Mouse (Mus musculus) liver, postnatal 0 days (tissue): ENCODE results near the gene Hpn.

Source experiments
- CTCF ChIP-seq: sonication (generic); IDR thresholded peaks from 2 replicates; pipeline ENCODE4 v1.5.1; 2016; ENCODE audit warnings: antibody characterized with exemption, low read depth
- EP300 ChIP-seq: IDR thresholded peaks from 2 replicates; pipeline ENCODE4 v1.6.1; 2016; ENCODE audit warnings: antibody characterized with exemption, low read depth, mild to moderate bottlenecking

DNA sequence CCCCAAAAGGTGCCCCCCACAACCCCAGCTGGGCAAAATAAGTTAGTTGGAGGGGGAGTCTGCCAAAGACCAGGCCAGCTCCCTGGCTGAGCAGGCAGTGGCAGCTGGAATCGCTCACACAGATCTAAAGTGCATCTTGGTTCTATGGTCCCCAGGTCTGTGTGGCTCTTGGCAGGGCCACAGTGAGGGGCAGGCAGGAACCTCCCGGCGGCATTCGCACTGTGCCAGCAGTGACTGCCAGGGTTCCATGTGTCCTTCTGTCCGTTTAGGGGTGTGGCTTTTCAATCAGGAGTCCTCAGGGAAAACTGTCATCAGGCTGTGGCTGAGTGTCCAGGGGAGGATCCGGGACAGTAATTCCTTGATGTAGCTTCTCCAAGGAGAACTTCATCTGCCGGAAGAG is 15.1 kb upstream of the Hpn start:
- TF ChIP-seq CTCF (no peak), EP300 (no peak)
